Mouse (Mus musculus): ENCODE measurements around the gene Akt2. TPM values are rescaled to one million over a fixed set of nuclear protein-coding genes. Genes with fewer than 3 reads are reported as not detected.
A peak's percentile ranks its signal among the peaks of the same experiment; 100 is the strongest.

The Akt2 gene
- polyA plus RNA-seq, 1 experiment from 2014 or later = 82.3 TPM

DNA sequence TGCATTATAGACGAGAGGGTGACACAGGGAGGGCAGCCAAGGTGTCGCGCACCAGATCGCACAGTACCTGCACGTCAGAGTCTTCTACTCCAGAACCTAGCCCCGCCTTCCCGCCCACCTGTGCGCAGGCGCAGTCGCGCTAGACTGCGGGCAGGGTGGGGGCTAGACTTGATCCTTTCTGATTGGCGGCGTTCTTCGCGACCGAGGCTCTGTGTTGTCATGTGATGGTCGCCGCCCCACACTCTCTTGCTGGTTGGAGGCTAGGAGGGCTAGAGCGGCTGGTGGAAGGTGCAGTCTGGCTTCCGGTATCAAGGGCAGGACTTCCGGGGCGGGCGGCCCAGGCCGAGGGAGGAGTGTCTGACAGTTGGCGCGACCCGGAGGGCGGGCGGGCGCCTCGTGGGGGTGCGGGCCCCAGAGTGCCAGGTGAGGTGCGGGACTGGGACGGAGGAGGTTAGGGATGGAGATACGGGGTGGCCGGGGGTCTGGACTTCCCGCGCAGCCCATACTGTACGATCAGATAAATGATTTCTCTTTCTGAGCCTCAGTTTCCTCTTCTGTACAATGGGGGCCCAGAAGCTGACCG lies 38.3 kb upstream of the Akt2 start, which contains the start of the genes Pld3 and 2310022A10Rik:
Pld3 (minus strand) TSS at position 288 of the 583 bp plus-strand sequence.
2310022A10Rik (plus strand) TSS at position 303 of the 583 bp plus-strand sequence.
- peaks cover 4% of the 10 kb centered on the region for H3K36me3 ChIP-seq (ENCODE audit: control insufficient read depth, insufficient read depth)
- peak; percentile 99 for ATAC-seq (replicated peaks; ENCODE audit: extremely low read depth, insufficient read depth, low FRiP score)
- H3K9me3 ChIP-seq (replicated peaks; ENCODE audit: control insufficient read depth, low read length) = no peaks in the 10 kb centered on the region
- peak within 1 kb of the TSS; percentile 74 for H3K4me2 ChIP-seq (ENCODE audit: low read depth, low read length)
- peak within 1 kb of the TSS; percentile 40 for H3K27ac ChIP-seq (ENCODE audit: low read length)
- H3K9ac ChIP-seq (ENCODE audit: low read length) = peak within 1 kb of the TSS; percentile 82
- H3K27me3 ChIP-seq (ENCODE audit: control insufficient read depth, insufficient read depth, low read length) = no peaks in the 10 kb centered on the region
- WGBS = under 1% methylated on average over 41 of the region's 41 CpGs
- peaks cover 8% of the 10 kb centered on the region for H3K4me1 ChIP-seq (ENCODE audit: control insufficient read depth, insufficient read depth, low read length)
- peak within 1 kb of the TSS; percentile 86 for H3K4me3 ChIP-seq (ENCODE audit: low read length)

GRCm38 (mm10) chr7:27560291-27560887 lies 31.0 kb upstream of the Akt2 start:
- H3K27ac ChIP-seq (ENCODE audit: low read length) = peak overlapping the region; percentile 79
- peaks cover 31% of the 10 kb centered on the region for H3K36me3 ChIP-seq (ENCODE audit: control insufficient read depth, insufficient read depth)
- peak overlapping the region; percentile 34 for H3K4me3 ChIP-seq (ENCODE audit: low read length)
- H3K9ac ChIP-seq (ENCODE audit: low read length) = peak overlapping the region; percentile 16
- peak overlapping the region; percentile 40 for H3K4me2 ChIP-seq (ENCODE audit: low read depth, low read length)
- peaks cover 9% of the 10 kb centered on the region for H3K4me1 ChIP-seq (ENCODE audit: control insufficient read depth, insufficient read depth, low read length)
- peak; percentile 93 for ATAC-seq (replicated peaks; ENCODE audit: extremely low read depth, insufficient read depth, low FRiP score)
- WGBS = 41% methylated on average over 8 of the region's 8 CpGs
- no peaks in the 10 kb centered on the region for H3K9me3 ChIP-seq (replicated peaks; ENCODE audit: control insufficient read depth, low read length)
- no peaks in the 10 kb centered on the region for H3K27me3 ChIP-seq (ENCODE audit: control insufficient read depth, insufficient read depth, low read length)

DNA sequence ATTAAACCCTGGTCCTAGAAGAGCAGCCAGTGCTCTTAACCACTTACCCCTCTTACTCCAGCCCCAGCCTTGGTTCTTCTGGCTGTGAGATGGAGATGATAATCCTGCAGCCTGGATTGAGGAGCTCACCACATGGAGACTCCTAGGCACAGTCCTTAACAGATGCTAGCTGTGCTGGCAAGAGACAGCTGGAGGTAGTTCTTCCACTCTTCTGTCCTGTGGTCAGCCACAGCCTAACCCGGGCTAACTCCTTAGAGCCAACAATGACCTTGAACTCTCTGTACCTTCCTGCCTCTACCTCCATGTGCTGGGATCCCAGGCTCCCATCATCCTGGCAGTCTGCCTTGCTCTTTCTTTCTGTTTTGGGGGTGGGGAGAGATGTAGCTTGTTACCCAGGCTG lies 30.4 kb upstream of the Akt2 start:
- Histone ChIP-seq H3K9ac (ENCODE audit: low read length) (peak overlapping the region; percentile 16), H3K4me1 (ENCODE audit: control insufficient read depth, insufficient read depth, low read length) (peaks cover 9% of the 10 kb centered on the region), H3K9me3 (replicated peaks; ENCODE audit: control insufficient read depth, low read length) (no peaks in the 10 kb centered on the region), H3K36me3 (ENCODE audit: control insufficient read depth, insufficient read depth) (peaks cover 34% of the 10 kb centered on the region), H3K4me3 (ENCODE audit: low read length) (peak overlapping the region; percentile 34), H3K27ac (ENCODE audit: low read length) (peak overlapping the region; percentile 79), H3K27me3 (ENCODE audit: control insufficient read depth, insufficient read depth, low read length) (no peaks in the 10 kb centered on the region), H3K4me2 (ENCODE audit: low read depth, low read length) (peak overlapping the region; percentile 40)
- WGBS = 79% methylated on average over 1 of the region's 1 CpGs
- ATAC-seq (replicated peaks; ENCODE audit: extremely low read depth, insufficient read depth, low FRiP score) = peak; percentile 18; the same call in 1 of the 2 replicates

DNA sequence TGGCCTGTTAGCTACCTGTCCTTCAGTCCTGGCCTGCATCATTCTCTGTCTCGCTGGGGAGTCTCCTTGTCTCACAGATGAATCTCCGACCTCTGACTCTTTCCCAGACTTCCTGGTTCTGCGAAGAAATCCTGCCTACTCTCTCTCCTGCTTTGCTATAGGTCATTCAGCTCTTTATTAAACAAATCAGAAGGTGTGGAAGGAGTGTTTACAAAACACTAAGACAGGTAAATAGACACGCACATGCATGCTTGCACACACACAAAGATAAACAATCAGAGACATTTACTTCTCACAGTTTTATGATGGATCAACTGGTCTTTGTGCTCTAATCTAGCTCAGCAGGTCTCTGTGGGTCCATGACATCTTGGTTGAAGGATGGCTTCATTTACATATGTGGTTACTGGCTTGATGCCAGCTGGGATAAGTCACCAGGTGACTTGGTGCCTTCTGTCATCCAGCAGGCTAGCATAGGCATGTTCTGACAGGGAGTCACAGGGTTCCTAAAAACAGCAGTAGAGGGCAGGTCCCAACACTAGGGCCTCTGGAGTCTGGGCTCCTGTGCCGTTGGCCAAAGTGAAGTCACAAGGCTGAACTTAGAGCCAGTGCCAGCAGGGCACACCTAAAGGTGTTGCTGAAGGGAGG lies 21.6 kb upstream of the Akt2 start:
- ATAC-seq (replicated peaks; ENCODE audit: extremely low read depth, insufficient read depth, low FRiP score) = no peak
- H3K36me3 ChIP-seq (ENCODE audit: control insufficient read depth, insufficient read depth) = peaks cover 47% of the 10 kb centered on the region

DNA sequence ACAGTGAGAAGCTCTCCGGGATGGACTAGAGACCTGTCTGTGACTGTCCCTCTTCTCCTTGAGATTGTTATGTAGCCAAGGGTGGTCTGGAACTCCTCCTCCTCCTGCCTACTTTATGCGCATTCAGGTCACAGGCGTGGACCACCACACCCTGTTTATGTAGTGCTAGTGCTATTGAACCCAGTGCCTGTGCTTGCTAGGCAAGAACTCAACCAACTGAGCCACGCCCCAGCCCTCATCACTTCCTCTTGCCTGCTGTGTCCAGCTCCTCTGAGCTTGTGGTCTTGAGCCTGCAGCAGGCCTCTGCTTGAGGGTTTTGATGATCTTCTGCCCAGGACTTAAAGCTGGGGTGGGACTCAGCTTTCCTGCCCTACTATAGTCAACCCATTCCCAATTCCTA lies 19.2 kb upstream of the Akt2 start:
- Histone ChIP-seq H3K4me2 (ENCODE audit: low read depth, low read length) (no peak overlapping the region), H3K9ac (ENCODE audit: low read length) (no peak overlapping the region), H3K4me3 (ENCODE audit: low read length) (no peak overlapping the region), H3K36me3 (ENCODE audit: control insufficient read depth, insufficient read depth) (peaks cover 51% of the 10 kb centered on the region), H3K4me1 (ENCODE audit: control insufficient read depth, insufficient read depth, low read length) (no peaks in the 10 kb centered on the region), H3K9me3 (replicated peaks; ENCODE audit: control insufficient read depth, low read length) (no peaks in the 10 kb centered on the region), H3K27me3 (ENCODE audit: control insufficient read depth, insufficient read depth, low read length) (no peaks in the 10 kb centered on the region), H3K27ac (ENCODE audit: low read length) (no peak overlapping the region)
- 93% methylated on average over 4 of the region's 4 CpGs for WGBS
- ATAC-seq (replicated peaks; ENCODE audit: extremely low read depth, insufficient read depth, low FRiP score) = no peak

More for the DNA sequence above, 21.6 kb upstream of the Akt2 start:
- Histone ChIP-seq H3K9me3 (replicated peaks; ENCODE audit: control insufficient read depth, low read length) (no peaks in the 10 kb centered on the region), H3K27me3 (ENCODE audit: control insufficient read depth, insufficient read depth, low read length) (no peaks in the 10 kb centered on the region), H3K9ac (ENCODE audit: low read length) (no peak overlapping the region), H3K4me2 (ENCODE audit: low read depth, low read length) (no peak overlapping the region), H3K27ac (ENCODE audit: low read length) (no peak overlapping the region), H3K4me3 (ENCODE audit: low read length) (no peak overlapping the region), H3K4me1 (ENCODE audit: control insufficient read depth, insufficient read depth, low read length) (no peaks in the 10 kb centered on the region)
- 84% methylated on average over 5 of the region's 5 CpGs for WGBS

- Histone ChIP-seq H3K27ac (ENCODE audit: low read length) (no peak overlapping the region), H3K4me3 (ENCODE audit: low read length) (no peak overlapping the region), H3K4me2 (ENCODE audit: low read depth, low read length) (no peak overlapping the region), H3K9ac (ENCODE audit: low read length) (no peak overlapping the region), H3K36me3 (ENCODE audit: control insufficient read depth, insufficient read depth) (peaks cover 51% of the 10 kb centered on the region), H3K9me3 (replicated peaks; ENCODE audit: control insufficient read depth, low read length) (no peaks in the 10 kb centered on the region), H3K4me1 (ENCODE audit: control insufficient read depth, insufficient read depth, low read length) (no peaks in the 10 kb centered on the region), H3K27me3 (ENCODE audit: control insufficient read depth, insufficient read depth, low read length) (no peaks in the 10 kb centered on the region)
- 90% methylated on average over 14 of the region's 14 CpGs for WGBS
- ATAC-seq (replicated peaks; ENCODE audit: extremely low read depth, insufficient read depth, low FRiP score) = no peak
Observed at GRCm38 (mm10) chr7:27574124-27574880, 17.1 kb upstream of the Akt2 start.

DNA sequence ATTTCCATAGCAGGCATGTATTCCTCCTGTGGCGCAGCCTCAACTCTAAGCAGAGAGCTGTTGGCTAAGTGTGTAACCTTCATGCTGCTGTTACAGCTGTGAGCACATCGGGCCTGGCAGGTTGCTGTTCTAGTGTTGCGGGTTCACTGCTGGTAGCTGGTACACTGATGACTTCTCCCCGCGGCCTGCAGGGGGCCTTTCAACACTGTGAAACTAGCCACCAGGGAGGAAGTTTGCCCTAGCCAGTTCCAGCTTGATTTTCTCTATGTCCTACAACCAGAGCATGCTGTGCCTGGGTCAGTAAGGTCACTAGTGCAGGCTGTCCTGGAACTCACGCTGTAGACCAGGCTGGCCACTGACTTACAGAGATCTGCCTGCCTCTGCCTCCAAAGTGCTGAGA lies 14.4 kb upstream of the Akt2 start:
- WGBS = 71% methylated on average over 6 of the region's 6 CpGs
- H3K27ac ChIP-seq (ENCODE audit: low read length) = no peak overlapping the region

GRCm38 (mm10) chr7:27577589-27577988 lies 13.8 kb upstream of the Akt2 start:
- 89% methylated on average over 6 of the region's 6 CpGs for WGBS
- no peak for ATAC-seq (replicated peaks; ENCODE audit: extremely low read depth, insufficient read depth, low FRiP score)
- H3K36me3 ChIP-seq (ENCODE audit: control insufficient read depth, insufficient read depth) = peaks cover 60% of the 10 kb centered on the region
- no peak overlapping the region for H3K27ac ChIP-seq (ENCODE audit: low read length)
- no peaks in the 10 kb centered on the region for H3K4me1 ChIP-seq (ENCODE audit: control insufficient read depth, insufficient read depth, low read length)
- H3K4me3 ChIP-seq (ENCODE audit: low read length) = no peak overlapping the region
- no peak overlapping the region for H3K9ac ChIP-seq (ENCODE audit: low read length)
- no peak overlapping the region for H3K4me2 ChIP-seq (ENCODE audit: low read depth, low read length)
- H3K27me3 ChIP-seq (ENCODE audit: control insufficient read depth, insufficient read depth, low read length) = no peaks in the 10 kb centered on the region
- H3K9me3 ChIP-seq (replicated peaks; ENCODE audit: control insufficient read depth, low read length) = no peaks in the 10 kb centered on the region

More for the DNA sequence above, 14.4 kb upstream of the Akt2 start:
- Histone ChIP-seq H3K9me3 (replicated peaks; ENCODE audit: control insufficient read depth, low read length) (no peaks in the 10 kb centered on the region), H3K4me1 (ENCODE audit: control insufficient read depth, insufficient read depth, low read length) (no peaks in the 10 kb centered on the region), H3K9ac (ENCODE audit: low read length) (no peak overlapping the region), H3K27me3 (ENCODE audit: control insufficient read depth, insufficient read depth, low read length) (no peaks in the 10 kb centered on the region), H3K4me3 (ENCODE audit: low read length) (no peak overlapping the region), H3K36me3 (ENCODE audit: control insufficient read depth, insufficient read depth) (peaks cover 60% of the 10 kb centered on the region), H3K4me2 (ENCODE audit: low read depth, low read length) (no peak overlapping the region)
- 0 out of 2 replicates have a peak, but pooled peaks have one; percentile 25 for ATAC-seq (replicated peaks; ENCODE audit: extremely low read depth, insufficient read depth, low FRiP score)
